Mouse (Mus musculus): ENCODE results near the gene Fam19a3. TPM values are rescaled to one million over a fixed set of nuclear protein-coding genes. Genes with fewer than 3 reads are reported as not detected.

The Fam19a3 gene
- total RNA-seq, 2 experiments from 2014 or later: 0.60 to 1.2 TPM

GRCm38 (mm10) chr3:104792360-104793270 is 11.0 kb upstream of the Fam19a3 start:
- DNase-seq (ENCODE audit: low spot score in 2 of 2): no peak

- no peak for DNase-seq (ENCODE audit: low spot score in 2 of 2)
Measured at GRCm38 (mm10) chr3:104791671-104792070, 10.0 kb upstream of the Fam19a3 start.

GRCm38 (mm10) chr3:104791017-104791416 is 9.4 kb upstream of the Fam19a3 start:
- no peak for DNase-seq (ENCODE audit: low spot score in 2 of 2)

- no peak for DNase-seq (ENCODE audit: low spot score in 2 of 2)
Measured at GRCm38 (mm10) chr3:104790401-104790937, 8.8 kb upstream of the Fam19a3 start.

GRCm38 (mm10) chr3:104789822-104790221 is 8.2 kb upstream of the Fam19a3 start:
- DNase-seq (ENCODE audit: low spot score in 2 of 2): peak; percentile 30 to 55

GRCm38 (mm10) chr3:104789312-104789605 is 7.6 kb upstream of the Fam19a3 start:
- peak in 1 of 2 experiments; percentile 26 for DNase-seq (ENCODE audit: low spot score in 2 of 2)

- DNase-seq (ENCODE audit: low spot score in 2 of 2): peak; percentile 73 to 81
Measured at GRCm38 (mm10) chr3:104788561-104789311, 7.1 kb upstream of the Fam19a3 start.

- DNase-seq (ENCODE audit: low spot score in 2 of 2): no peak
Measured at GRCm38 (mm10) chr3:104788075-104788474, 6.4 kb upstream of the Fam19a3 start, which contains the start of gene Rhoc. TSS of gene Rhoc (plus strand) at chr3:104788375.

- no peak for DNase-seq (ENCODE audit: low spot score in 2 of 2)
Measured at GRCm38 (mm10) chr3:104785284-104785683, 3.6 kb upstream of the Fam19a3 start.

- DNase-seq (ENCODE audit: low spot score in 2 of 2): no peak
Measured at GRCm38 (mm10) chr3:104783971-104784500, 2.4 kb upstream of the Fam19a3 start.

- DNase-seq (ENCODE audit: low spot score in 2 of 2): peak; percentile 45 to 46
Measured at GRCm38 (mm10) chr3:104782061-104782681, 531 bp upstream of the Fam19a3 start.

- peak; percentile 57 to 67 for DNase-seq (ENCODE audit: low spot score in 2 of 2)
Measured at GRCm38 (mm10) chr3:104780561-104781420, 849 bp downstream of the Fam19a3 start, which contains the start of gene Ppm1j. TSS of gene Ppm1j (plus strand) at chr3:104781056.

GRCm38 (mm10) chr3:104779949-104780348 is 1.7 kb downstream of the Fam19a3 start:
- peak; percentile 59 to 74 for DNase-seq (ENCODE audit: low spot score in 2 of 2)

- DNase-seq (ENCODE audit: low spot score in 2 of 2): no peak
Measured at GRCm38 (mm10) chr3:104777342-104777741, 4.3 kb downstream of the Fam19a3 start.

GRCm38 (mm10) chr3:104773301-104773700 is 8.3 kb downstream of the Fam19a3 start:
- no peak for DNase-seq (ENCODE audit: low spot score in 2 of 2)

- DNase-seq (ENCODE audit: low spot score in 2 of 2): no peak
Measured at GRCm38 (mm10) chr3:104771460-104771859, 10.2 kb downstream of the Fam19a3 start.

- DNase-seq (ENCODE audit: low spot score in 2 of 2): no peak
Measured at GRCm38 (mm10) chr3:104770918-104771317, 10.7 kb downstream of the Fam19a3 start.

GRCm38 (mm10) chr3:104770035-104770434 is 11.6 kb downstream of the Fam19a3 start:
- DNase-seq (ENCODE audit: low spot score in 2 of 2): peak; percentile 57 to 66

- no peak for DNase-seq (ENCODE audit: low spot score in 2 of 2)
Measured at GRCm38 (mm10) chr3:104769135-104769534, 12.5 kb downstream of the Fam19a3 start.

- DNase-seq (ENCODE audit: low spot score in 2 of 2): no peak
Measured at GRCm38 (mm10) chr3:104767716-104768115, 13.9 kb downstream of the Fam19a3 start.
